ENCODE assay signal across 18 mouse cellular contexts in genomic region chr4:101365299-101365698, GRCm38 (mm10). TPM values are rescaled to one million over a fixed set of nuclear protein-coding genes. Genes with fewer than 3 reads are reported as not detected.
DNase-seq lines count a peak whose midpoint lies in the region; ATAC-seq lines count a peak whose summit lies in the region.
"Had no signal": no experiment of that assay in that cellular context is flagged by ENCODE, and none has a peak within 500 bp of the region (broad histone marks: within the 10 kb centered on the region; RNA-seq: fewer than 3 reads in every experiment).

No protein-coding gene starts in this region.

- no peak overlapping the region for H3K4me2 ChIP-seq in kidney, embryonic 15.5 days
- H3K4me2 ChIP-seq in kidney, embryonic 14.5 days (replicated peaks; ENCODE audit: low read depth, low read length) = no peak overlapping the region
- H3K4me2 ChIP-seq in kidney, embryonic 16.5 days (replicated peaks; ENCODE audit: low read depth, low read length) = no peak overlapping the region
- no peak overlapping the region for H3K4me2 ChIP-seq in forebrain, embryonic 15.5 days (replicated peaks)
- H3K4me2 ChIP-seq in liver, embryonic 11.5 days = no peak overlapping the region
- H3K4me2 ChIP-seq: embryonic facial prominence, embryonic 12.5 days; heart, embryonic 12.5 days had no signal

- no peaks in the 10 kb centered on the region for H3K36me3 ChIP-seq in kidney, embryonic 15.5 days
- H3K36me3 ChIP-seq in kidney, embryonic 14.5 days (ENCODE audit: control insufficient read depth, insufficient read depth, low read length) = no peaks in the 10 kb centered on the region
- no peaks in the 10 kb centered on the region for H3K36me3 ChIP-seq in kidney, embryonic 16.5 days (ENCODE audit: insufficient read depth, low read length)
- H3K36me3 ChIP-seq in forebrain, embryonic 15.5 days = no peaks in the 10 kb centered on the region
- no peaks in the 10 kb centered on the region for H3K36me3 ChIP-seq in liver, embryonic 11.5 days (ENCODE audit: control insufficient read depth, insufficient read depth, low read length)
- H3K36me3 ChIP-seq: embryonic facial prominence, embryonic 12.5 days; heart, embryonic 12.5 days; hindbrain, embryonic 10.5 days had no signal

- no peak for ATAC-seq in kidney, embryonic 15.5 days (replicated peaks; ENCODE audit: low FRiP score)
- no peak for ATAC-seq in kidney, embryonic 14.5 days (ENCODE audit: low FRiP score, low TSS enrichment)
- ATAC-seq in kidney, embryonic 16.5 days (ENCODE audit: low FRiP score, low TSS enrichment) = 0 out of 2 replicates have a peak, but pooled peaks have one; percentile 32
- no peak for ATAC-seq in forebrain, embryonic 15.5 days (replicated peaks)
- ATAC-seq in liver, embryonic 11.5 days (replicated peaks; ENCODE audit: low FRiP score) = no peak
- ATAC-seq: activated CD4-positive, CD25-positive, alpha-beta regulatory T cell, adult 4 months; forebrain, embryonic 16.5 days; Patski had no signal

- no peak overlapping the region for H3K27ac ChIP-seq in kidney, embryonic 15.5 days
- H3K27ac ChIP-seq in kidney, embryonic 14.5 days (ENCODE audit: low read depth, low read length) = no peak overlapping the region
- H3K27ac ChIP-seq in kidney, embryonic 16.5 days (ENCODE audit: low read length) = no peak overlapping the region
- no peak overlapping the region for H3K27ac ChIP-seq in forebrain, embryonic 15.5 days (replicated peaks)
- no peak overlapping the region for H3K27ac ChIP-seq in liver, embryonic 11.5 days (ENCODE audit: low read depth, low read length)
- H3K27ac ChIP-seq: embryonic facial prominence, embryonic 12.5 days; hindbrain, embryonic 10.5 days had no signal

- WGBS in kidney, embryonic 15.5 days = 78% methylated on average over 3 of the region's 3 CpGs
- 79% methylated on average over 3 of the region's 3 CpGs for WGBS in kidney, embryonic 14.5 days
- WGBS in kidney, embryonic 16.5 days = 66% methylated on average over 3 of the region's 3 CpGs
- 87% methylated on average over 3 of the region's 3 CpGs for WGBS in forebrain, embryonic 15.5 days
- WGBS in liver, embryonic 11.5 days = 79% methylated on average over 3 of the region's 3 CpGs

- 0 out of 2 replicates have a peak, but pooled peaks cover 2% of the 10 kb centered on the region for H3K4me1 ChIP-seq in kidney, embryonic 15.5 days
- no peaks in the 10 kb centered on the region for H3K4me1 ChIP-seq in kidney, embryonic 14.5 days (ENCODE audit: control insufficient read depth, insufficient read depth, low read length)
- H3K4me1 ChIP-seq in kidney, embryonic 16.5 days (ENCODE audit: insufficient read depth, low read length) = no peaks in the 10 kb centered on the region
- H3K4me1 ChIP-seq in forebrain, embryonic 15.5 days = no peaks in the 10 kb centered on the region
- H3K4me1 ChIP-seq in liver, embryonic 11.5 days (replicated peaks; ENCODE audit: control insufficient read depth, insufficient read depth, low read length) = no peaks in the 10 kb centered on the region
- H3K4me1 ChIP-seq: embryonic facial prominence, embryonic 12.5 days; heart, embryonic 12.5 days; hindbrain, embryonic 10.5 days had no signal

- no peaks in the 10 kb centered on the region for H3K27me3 ChIP-seq in kidney, embryonic 15.5 days
- H3K27me3 ChIP-seq in kidney, embryonic 14.5 days (ENCODE audit: control insufficient read depth, insufficient read depth, low read length) = no peaks in the 10 kb centered on the region
- no peaks in the 10 kb centered on the region for H3K27me3 ChIP-seq in kidney, embryonic 16.5 days (ENCODE audit: insufficient read depth, low read length)
- H3K27me3 ChIP-seq in forebrain, embryonic 15.5 days = no peaks in the 10 kb centered on the region
- no peaks in the 10 kb centered on the region for H3K27me3 ChIP-seq in liver, embryonic 11.5 days (replicated peaks; ENCODE audit: control insufficient read depth, insufficient read depth, low read length)
- H3K27me3 ChIP-seq: embryonic facial prominence, embryonic 12.5 days; heart, embryonic 12.5 days; Patski had no signal

- no peaks in the 10 kb centered on the region for H3K9me3 ChIP-seq in kidney, embryonic 15.5 days (replicated peaks)
- H3K9me3 ChIP-seq in kidney, embryonic 14.5 days (ENCODE audit: control insufficient read depth, low read length) = no peaks in the 10 kb centered on the region
- no peaks in the 10 kb centered on the region for H3K9me3 ChIP-seq in kidney, embryonic 16.5 days (ENCODE audit: low read length)
- no peaks in the 10 kb centered on the region for H3K9me3 ChIP-seq in forebrain, embryonic 15.5 days
- H3K9me3 ChIP-seq in liver, embryonic 11.5 days (ENCODE audit: control insufficient read depth, low read length) = no peaks in the 10 kb centered on the region
- H3K9me3 ChIP-seq: embryonic facial prominence, embryonic 12.5 days; heart, embryonic 12.5 days; hindbrain, embryonic 10.5 days had no signal

- peak; percentile 47 for DNase-seq in kidney, adult 11 months
- peak; percentile 76 for DNase-seq in kidney, adult 9 months
- DNase-seq in liver, embryonic 11.5 days (ENCODE audit: low spot score) = no peak
- DNase-seq: adrenal gland, postnatal 14 days; cerebellum, adult 11-12 months; cerebellum, adult 9-10 months; cerebellum, postnatal 25 days; gastrocnemius, postnatal 14 days had no signal

- H3K4me3 ChIP-seq in kidney, embryonic 15.5 days (replicated peaks) = no peak overlapping the region
- H3K4me3 ChIP-seq in kidney, embryonic 14.5 days (ENCODE audit: low read length) = no peak overlapping the region
- H3K4me3 ChIP-seq in kidney, embryonic 16.5 days (ENCODE audit: low read length) = no peak overlapping the region
- H3K4me3 ChIP-seq in forebrain, embryonic 15.5 days = no peak overlapping the region
- no peak overlapping the region for H3K4me3 ChIP-seq in liver, embryonic 11.5 days (ENCODE audit: low read depth, low read length)
- H3K4me3 ChIP-seq: embryonic facial prominence, embryonic 12.5 days; heart, embryonic 12.5 days; hindbrain, embryonic 10.5 days had no signal

- H3K9ac ChIP-seq in kidney, embryonic 15.5 days = no peak overlapping the region
- no peak overlapping the region for H3K9ac ChIP-seq in kidney, embryonic 14.5 days (ENCODE audit: low read depth, low read length)
- no peak overlapping the region for H3K9ac ChIP-seq in kidney, embryonic 16.5 days (replicated peaks; ENCODE audit: low read length)
- H3K9ac ChIP-seq in forebrain, embryonic 15.5 days (replicated peaks) = no peak overlapping the region
- no peak overlapping the region for H3K9ac ChIP-seq in liver, embryonic 11.5 days (ENCODE audit: low read depth, low read length)
- H3K9ac ChIP-seq: embryonic facial prominence, embryonic 12.5 days; heart, embryonic 12.5 days had no signal

RNA-seq across cellular contexts. Expression of gene Ak4, which starts 53.8 kb away (rescaled TPM):
- polyA plus RNA-seq in kidney, embryonic 15.5 days (2015; fragmentation: Nextera tagmentation; extraction: Ambion mirVana) = 17.8 and 19.0 TPM in 2 replicates
- polyA plus RNA-seq in kidney, embryonic 14.5 days (2014; fragmentation: Nextera tagmentation; extraction: Ambion mirVana) = 5.1 and 5.3 TPM in 2 replicates
- polyA plus RNA-seq in kidney, embryonic 16.5 days (2015; fragmentation: Nextera tagmentation; extraction: Ambion mirVana) = 21.0 and 23.8 TPM in 2 replicates
- polyA plus RNA-seq in forebrain, embryonic 15.5 days (2015; fragmentation: Nextera tagmentation; extraction: Ambion mirVana) = 9.0 and 10.9 TPM in 2 replicates
- polyA plus RNA-seq in liver, embryonic 11.5 days (2014; fragmentation: Nextera tagmentation; extraction: Ambion mirVana) = 14.8 and 17.0 TPM in 2 replicates
